Mouse (Mus musculus) kidney, embryonic 15.5 days (tissue): ENCODE measurements around the gene Tesc. TPM values are rescaled to one million over a fixed set of nuclear protein-coding genes. Genes with fewer than 3 reads are reported as not detected.

Experiments
- ATAC-seq: fragments of 200-750 bp; cut with Nextera tagmentation; replicated peaks from 2 replicates; pipeline ENCODE4 v1.8.0; 2017; ENCODE audit warnings: moderate TSS enrichment; ENCODE audit not compliant: low FRiP score
- H3K27ac ChIP-seq: fragments of 300-500 bp; sonication (generic); 2 replicates; pipeline ENCODE4 v1.5.1; 2015; ENCODE audit warnings: mild to moderate bottlenecking, inconsistent platforms
- H3K27me3 ChIP-seq: fragments of 300-500 bp; sonication (generic); 2 replicates; pipeline ENCODE4 v1.6.1; 2015; ENCODE audit warnings: inconsistent platforms
- H3K36me3 ChIP-seq: fragments of 300-500 bp; sonication (generic); 2 replicates; pipeline ENCODE4 v1.6.1; 2015; ENCODE audit warnings: inconsistent platforms
- H3K4me1 ChIP-seq: fragments of 300-500 bp; sonication (generic); 2 replicates; pipeline ENCODE4 v1.6.1; 2015; ENCODE audit warnings: inconsistent platforms
- H3K4me2 ChIP-seq: fragments of 300-500 bp; sonication (generic); 2 replicates; pipeline ENCODE4 v1.6.1; 2015; ENCODE audit warnings: moderate library complexity, mild to moderate bottlenecking, inconsistent platforms
- H3K4me3 ChIP-seq: fragments of 300-500 bp; sonication (generic); replicated peaks from 2 replicates; pipeline ENCODE4 v1.5.1; 2015; ENCODE audit warnings: mild to moderate bottlenecking, inconsistent platforms
- H3K9ac ChIP-seq: fragments of 300-500 bp; sonication (generic); 2 replicates; pipeline ENCODE4 v1.6.1; 2015; ENCODE audit warnings: mild to moderate bottlenecking, inconsistent platforms
- H3K9me3 ChIP-seq: fragments of 300-500 bp; sonication (generic); replicated peaks from 2 replicates; pipeline ENCODE4 v1.6.1; 2016; ENCODE audit warnings: inconsistent platforms
- WGBS: fragments of 180-500 bp; shearing (Covaris S2); methylation state at CpG from one replicate; pipeline ENCODE4 v1.1.7; 2015; ENCODE audit warnings: mixed read lengths; 5-methylcytosine and 5-hydroxymethylcytosine counted together
- polyA plus RNA-seq: library from polyadenylated mRNA; unstranded; fragments of >200 nt; fragmentation: Nextera tagmentation; extraction: Ambion mirVana; gene quantifications from 2 replicates; pipeline ENCODE4 v1.2.1, GENCODE M21; 2015

Gene Tesc
- polyA plus RNA-seq, 1 experiment from 2014 or later, result 17.1 TPM

GRCm38 (mm10) chr5:118019905-118020304 is 7.6 kb upstream of the Tesc start:
- H3K36me3 ChIP-seq, result no peaks in the 10 kb centered on the region
- no peak overlapping the region for H3K9ac ChIP-seq
- H3K9me3 ChIP-seq, result no peaks in the 10 kb centered on the region
- H3K27ac ChIP-seq, result no peak overlapping the region
- H3K4me2 ChIP-seq, result no peak overlapping the region
- ATAC-seq, result no peak
- 56% methylated on average over 11 of the region's 11 CpGs for WGBS
- no peak overlapping the region for H3K4me3 ChIP-seq
- peaks cover 14% of the 10 kb centered on the region for H3K4me1 ChIP-seq
- H3K27me3 ChIP-seq, result 0 out of 2 replicates have a peak, but pooled peaks cover 4% of the 10 kb centered on the region

GRCm38 (mm10) chr5:118023053-118023452 is 4.5 kb upstream of the Tesc start:
- H3K27me3 ChIP-seq, result peaks cover 32% of the 10 kb centered on the region
- no peaks in the 10 kb centered on the region for H3K36me3 ChIP-seq
- no peak overlapping the region for H3K4me3 ChIP-seq
- no peak overlapping the region for H3K4me2 ChIP-seq
- 67% methylated on average over 3 of the region's 3 CpGs for WGBS
- no peak overlapping the region for H3K9ac ChIP-seq
- ATAC-seq, result no peak
- H3K4me1 ChIP-seq, result peaks cover 23% of the 10 kb centered on the region
- no peaks in the 10 kb centered on the region for H3K9me3 ChIP-seq
- H3K27ac ChIP-seq, result no peak overlapping the region

- H3K4me3 ChIP-seq, result no peak overlapping the region
- no peaks in the 10 kb centered on the region for H3K9me3 ChIP-seq
- H3K4me2 ChIP-seq, result no peak overlapping the region
- H3K36me3 ChIP-seq, result no peaks in the 10 kb centered on the region
- no peak overlapping the region for H3K9ac ChIP-seq
- no peak overlapping the region for H3K27ac ChIP-seq
- no peak for ATAC-seq
- H3K27me3 ChIP-seq, result peaks cover 56% of the 10 kb centered on the region
- WGBS, result 9% methylated on average over 12 of the region's 12 CpGs
- H3K4me1 ChIP-seq, result peaks cover 37% of the 10 kb centered on the region
Observed at GRCm38 (mm10) chr5:118025880-118026279, 1.7 kb upstream of the Tesc start.

GRCm38 (mm10) chr5:118026343-118026742 is 1.2 kb upstream of the Tesc start:
- Histone ChIP-seq H3K4me2 (peak overlapping the region; percentile 100), H3K9me3 (no peaks in the 10 kb centered on the region), H3K4me3 (no peak overlapping the region), H3K9ac (no peak overlapping the region), H3K36me3 (no peaks in the 10 kb centered on the region), H3K27me3 (peaks cover 58% of the 10 kb centered on the region), H3K27ac (no peak overlapping the region), H3K4me1 (peaks cover 37% of the 10 kb centered on the region)
- no peak for ATAC-seq
- 3% methylated on average over 13 of the region's 13 CpGs for WGBS

- no peaks in the 10 kb centered on the region for H3K9me3 ChIP-seq
- WGBS, result under 1% methylated on average over 39 of the region's 39 CpGs
- H3K4me2 ChIP-seq, result peak overlapping the region; percentile 100
- 0 out of 2 replicates have a peak, but pooled peaks have one; percentile 35 for ATAC-seq
- H3K27ac ChIP-seq, result no peak overlapping the region
- peak overlapping the region; percentile 70 for H3K4me3 ChIP-seq
- H3K9ac ChIP-seq, result peak overlapping the region; percentile 54
- peaks cover 37% of the 10 kb centered on the region for H3K4me1 ChIP-seq
- peaks cover 61% of the 10 kb centered on the region for H3K27me3 ChIP-seq
- H3K36me3 ChIP-seq, result no peaks in the 10 kb centered on the region
Observed at GRCm38 (mm10) chr5:118027101-118027697, 344 bp upstream of the Tesc start.

- H3K36me3 ChIP-seq, result no peaks in the 10 kb centered on the region
- peak overlapping the region; percentile 100 for H3K4me2 ChIP-seq
- peaks cover 37% of the 10 kb centered on the region for H3K4me1 ChIP-seq
- H3K9me3 ChIP-seq, result no peaks in the 10 kb centered on the region
- peak overlapping the region; percentile 70 for H3K4me3 ChIP-seq
- ATAC-seq, result peak; percentile 26; the same call in 1 of the 2 replicates
- H3K27ac ChIP-seq, result no peak overlapping the region
- WGBS, result 2% methylated on average over 79 of the region's 79 CpGs
- H3K9ac ChIP-seq, result peak overlapping the region; percentile 54; the same call in 1 of the 2 replicates
- peaks cover 61% of the 10 kb centered on the region for H3K27me3 ChIP-seq
Observed at GRCm38 (mm10) chr5:118028191-118029034, 870 bp downstream of the Tesc start.

GRCm38 (mm10) chr5:118029035-118029408 is 1.5 kb downstream of the Tesc start:
- 5% methylated on average over 12 of the region's 12 CpGs for WGBS
- H3K36me3 ChIP-seq, result no peaks in the 10 kb centered on the region
- H3K27ac ChIP-seq, result no peak overlapping the region
- peak overlapping the region; percentile 100 for H3K4me2 ChIP-seq
- ATAC-seq, result peak; percentile 12; the same call in 1 of the 2 replicates
- peaks cover 61% of the 10 kb centered on the region for H3K27me3 ChIP-seq
- peak overlapping the region; percentile 70 for H3K4me3 ChIP-seq
- H3K4me1 ChIP-seq, result peaks cover 40% of the 10 kb centered on the region
- no peaks in the 10 kb centered on the region for H3K9me3 ChIP-seq
- H3K9ac ChIP-seq, result no peak overlapping the region

- Histone ChIP-seq H3K9me3 (no peaks in the 10 kb centered on the region), H3K4me2 (peak overlapping the region; percentile 100), H3K9ac (no peak overlapping the region), H3K27ac (no peak overlapping the region), H3K4me1 (peaks cover 40% of the 10 kb centered on the region), H3K27me3 (peaks cover 61% of the 10 kb centered on the region), H3K4me3 (peak overlapping the region; percentile 70), H3K36me3 (no peaks in the 10 kb centered on the region)
- WGBS, result 4% methylated on average over 10 of the region's 10 CpGs
- no peak; the same call in 1 of the 2 replicates for ATAC-seq
Observed at GRCm38 (mm10) chr5:118029420-118029819, 1.9 kb downstream of the Tesc start.

- H3K27me3 ChIP-seq, result peaks cover 61% of the 10 kb centered on the region
- peaks cover 40% of the 10 kb centered on the region for H3K4me1 ChIP-seq
- H3K9ac ChIP-seq, result no peak overlapping the region
- H3K36me3 ChIP-seq, result no peaks in the 10 kb centered on the region
- ATAC-seq, result no peak
- peaks cover 5% of the 10 kb centered on the region; the same call in 1 of the 2 replicates for H3K9me3 ChIP-seq
- no peak overlapping the region for H3K4me3 ChIP-seq
- no peak overlapping the region for H3K4me2 ChIP-seq
- 95% methylated on average over 9 of the region's 9 CpGs for WGBS
- no peak overlapping the region for H3K27ac ChIP-seq
Observed at GRCm38 (mm10) chr5:118030022-118030675, 2.6 kb downstream of the Tesc start.

- no peak for ATAC-seq
- Histone ChIP-seq H3K27me3 (peaks cover 52% of the 10 kb centered on the region), H3K4me2 (no peak overlapping the region), H3K9ac (no peak overlapping the region), H3K27ac (no peak overlapping the region), H3K4me3 (no peak overlapping the region), H3K9me3 (peaks cover 10% of the 10 kb centered on the region), H3K36me3 (no peaks in the 10 kb centered on the region), H3K4me1 (peaks cover 38% of the 10 kb centered on the region)
- 57% methylated on average over 5 of the region's 5 CpGs for WGBS
Observed at GRCm38 (mm10) chr5:118031059-118031458, 3.5 kb downstream of the Tesc start.

- Histone ChIP-seq H3K4me2 (no peak overlapping the region), H3K36me3 (no peaks in the 10 kb centered on the region), H3K27me3 (peaks cover 47% of the 10 kb centered on the region), H3K9me3 (peaks cover 10% of the 10 kb centered on the region), H3K4me3 (no peak overlapping the region), H3K9ac (no peak overlapping the region), H3K27ac (no peak overlapping the region), H3K4me1 (peaks cover 35% of the 10 kb centered on the region)
- no peak for ATAC-seq
- 55% methylated on average over 4 of the region's 4 CpGs for whole genome bisulfite sequencing
Observed at GRCm38 (mm10) chr5:118031508-118031907, 4.0 kb downstream of the Tesc start.

- H3K36me3 ChIP-seq, result no peaks in the 10 kb centered on the region
- H3K4me3 ChIP-seq, result no peak overlapping the region
- no peak for ATAC-seq
- no peak overlapping the region for H3K9ac ChIP-seq
- WGBS, result 46% methylated on average over 4 of the region's 4 CpGs
- H3K4me1 ChIP-seq, result peaks cover 35% of the 10 kb centered on the region
- peaks cover 10% of the 10 kb centered on the region for H3K9me3 ChIP-seq
- peak overlapping the region; percentile 27; the same call in 1 of the 2 replicates for H3K27ac ChIP-seq
- peaks cover 29% of the 10 kb centered on the region for H3K27me3 ChIP-seq
- H3K4me2 ChIP-seq, result no peak overlapping the region
Observed at GRCm38 (mm10) chr5:118033328-118033727, 5.8 kb downstream of the Tesc start.
